Comparison of ENCODE assay signal across 10 mouse cellular contexts in genomic region chr5:35814334-35814941, GRCm38 (mm10). TPM values are rescaled to one million over a fixed set of nuclear protein-coding genes. Genes with fewer than 3 reads are reported as not detected.
A peak's percentile ranks its signal among the peaks of the same experiment; 100 is the strongest.
DNase-seq lines count a peak whose midpoint lies in the region; ATAC-seq and TF ChIP-seq lines count a peak whose summit lies in the region.
"Had no signal": no experiment of that assay in that cellular context is flagged by ENCODE, and none has a peak within 500 bp of the region (broad histone marks: within the 10 kb centered on the region; RNA-seq: fewer than 3 reads in every experiment).

No protein-coding gene starts in this region.

- no peaks in the 10 kb centered on the region for H3K27me3 ChIP-seq in forebrain, embryonic 13.5 days
- H3K27me3 ChIP-seq in forebrain, embryonic 11.5 days (ENCODE audit: control insufficient read depth, insufficient read depth, low read length), result no peaks in the 10 kb centered on the region
- H3K27me3 ChIP-seq in forebrain, postnatal 0 days (ENCODE audit: insufficient read depth, low read length), result no peaks in the 10 kb centered on the region

- H3K9ac ChIP-seq in forebrain, embryonic 13.5 days, result no peak overlapping the region
- H3K9ac ChIP-seq in forebrain, embryonic 11.5 days (ENCODE audit: low read length), result no peak overlapping the region
- 0 out of 2 replicates have a peak overlapping the region, but pooled peaks have one; percentile 18 for H3K9ac ChIP-seq in forebrain, postnatal 0 days

- H3K9me3 ChIP-seq in forebrain, embryonic 13.5 days (replicated peaks), result no peaks in the 10 kb centered on the region
- no peaks in the 10 kb centered on the region for H3K9me3 ChIP-seq in forebrain, embryonic 11.5 days (ENCODE audit: control insufficient read depth, low read length)
- no peaks in the 10 kb centered on the region for H3K9me3 ChIP-seq in forebrain, postnatal 0 days (ENCODE audit: low read length)

- peak overlapping the region; percentile 49; the same call in 1 of the 2 replicates for H3K27ac ChIP-seq in forebrain, embryonic 13.5 days
- no peak overlapping the region for H3K27ac ChIP-seq in forebrain, embryonic 11.5 days (ENCODE audit: low read depth, low read length)
- no peak overlapping the region for H3K27ac ChIP-seq in forebrain, postnatal 0 days (ENCODE audit: low read depth, low read length)

- WGBS in forebrain, embryonic 13.5 days, result 65% methylated on average over 15 of the region's 15 CpGs
- 65% methylated on average over 15 of the region's 15 CpGs for WGBS in forebrain, embryonic 11.5 days
- WGBS in forebrain, postnatal 0 days, result 47% methylated on average over 15 of the region's 15 CpGs

- DNase-seq in forebrain, embryonic 11.5 days (ENCODE audit: low spot score), result no peak
- peak; percentile 57 for DNase-seq in forebrain, postnatal 0 days
- DNase-seq in layer of hippocampus, postnatal 36 days, result peak; percentile 73 to 77
- DNase-seq in right cerebral cortex, adult 18-20 months, result peak; percentile 93
- DNase-seq in urinary bladder, postnatal 36 days (ENCODE audit: low spot score in 2 of 2), result no peak
- no peak for DNase-seq in gastrocnemius, adult 8-10 months (ENCODE audit: low spot score in 2 of 2)
- no peak for DNase-seq in adrenal gland, postnatal 10 days
- DNase-seq: adrenal gland, adult 2 months; heart, postnatal 36 days had no signal

- no peak overlapping the region for H3K4me3 ChIP-seq in forebrain, embryonic 13.5 days
- no peak overlapping the region for H3K4me3 ChIP-seq in forebrain, embryonic 11.5 days (ENCODE audit: low read depth, low read length)
- H3K4me3 ChIP-seq in forebrain, postnatal 0 days (ENCODE audit: low read depth, low read length), result no peak overlapping the region

- peaks cover 24% of the 10 kb centered on the region for H3K4me1 ChIP-seq in forebrain, embryonic 13.5 days
- no peaks in the 10 kb centered on the region for H3K4me1 ChIP-seq in forebrain, embryonic 11.5 days (replicated peaks; ENCODE audit: control insufficient read depth, insufficient read depth, low read length)
- 0 out of 2 replicates have a peak, but pooled peaks cover 3% of the 10 kb centered on the region for H3K4me1 ChIP-seq in forebrain, postnatal 0 days (ENCODE audit: insufficient read depth)

- no peak for TF ChIP-seq CTCF in forebrain, postnatal 0 days (IDR thresholded peaks at IDR 0.05; ENCODE audit: low read depth)

- H3K36me3 ChIP-seq in forebrain, embryonic 13.5 days (ENCODE audit: poor library complexity, severe bottlenecking), result no peaks in the 10 kb centered on the region
- H3K36me3 ChIP-seq in forebrain, embryonic 11.5 days (ENCODE audit: control insufficient read depth, insufficient read depth, low read length), result no peaks in the 10 kb centered on the region
- 0 out of 2 replicates have a peak, but pooled peaks cover 3% of the 10 kb centered on the region for H3K36me3 ChIP-seq in forebrain, postnatal 0 days (ENCODE audit: insufficient read depth)

- ATAC-seq in forebrain, embryonic 13.5 days, result peak; percentile 68
- ATAC-seq in forebrain, embryonic 11.5 days (replicated peaks; ENCODE audit: low FRiP score), result no peak
- peak; percentile 81 for ATAC-seq in forebrain, postnatal 0 days

- 0 out of 2 replicates have a peak overlapping the region, but pooled peaks have one; percentile 7 for H3K4me2 ChIP-seq in forebrain, embryonic 13.5 days
- no peak overlapping the region for H3K4me2 ChIP-seq in forebrain, embryonic 11.5 days (ENCODE audit: low read depth, low read length, severe bottlenecking)
- no peak overlapping the region for H3K4me2 ChIP-seq in forebrain, postnatal 0 days (ENCODE audit: low read depth)

RNA-seq across cellular contexts. Expression of gene Ablim2, which starts 56.8 kb away (rescaled TPM):
- 2.0 and 3.5 TPM in 2 replicates for polyA plus RNA-seq in forebrain, embryonic 13.5 days (2015; fragmentation: Nextera tagmentation; extraction: Ambion mirVana)
- 0.09 TPM in 1 of 2 replicates, not detected in the other for polyA plus RNA-seq in forebrain, embryonic 11.5 days (2014; fragmentation: Nextera tagmentation; extraction: Ambion mirVana)
- total RNA-seq in forebrain, postnatal 0 days (2014; rRNA removed), result 20.6 and 21.8 TPM in 2 replicates
- 13.2 and 18.2 TPM in 2 replicates for polyA plus RNA-seq in forebrain, postnatal 0 days (2015; fragmentation: Nextera tagmentation; extraction: Ambion mirVana)
- total RNA-seq in layer of hippocampus, postnatal 36 days (2021), result 100 to 1,000 TPM; 128 to 145 TPM
- 10 to 100 TPM; 36.1 to 43.4 (median 40.7) TPM for total RNA-seq in gastrocnemius, adult 8-10 months (2022)
- total RNA-seq in adrenal gland, postnatal 10 days (2021), result 1 to 10 TPM; 4.0 to 8.9 TPM

Comparison
In these comparisons a context has a peak if more than half of its experiments do, and no peak if none do; other contexts are left out.
1. DNase-seq: peak in forebrain, postnatal 0 days (single experiment), layer of hippocampus, postnatal 36 days (2 of 2) and right cerebral cortex, adult 18-20 months (single experiment); none in forebrain, embryonic 11.5 days (single experiment), urinary bladder, postnatal 36 days (0 of 2), gastrocnemius, adult 8-10 months (0 of 2) and adrenal gland, postnatal 10 days (single experiment).